Mouse (Mus musculus): ENCODE measurements at regions not wholly inside any gene's neighbourhood (a gene's known extent, or its start where the extent isn't known, plus 50 kb on each side); places are given as distances from the start of the nearest gene placed in this dataset.

- TF ChIP-seq CTCF (IDR thresholded peaks at IDR 0.05; ENCODE audit: insufficient read depth, low read length) (no peak), POLR2A (IDR thresholded peaks at IDR 0.05; ENCODE audit: borderline replicate concordance, extremely low read depth, low read depth, low read length) (no peak)
Measured at GRCm38 (mm10) chr3:8006708-8007395, 1386.6 kb upstream of the 1700008P02Rik start.
